Mouse (Mus musculus): ENCODE measurements at regions not wholly inside any gene's neighbourhood (a gene's known extent, or its start where the extent isn't known, plus 50 kb on each side); places are given as distances from the start of the nearest gene placed in this dataset.

GRCm38 (mm10) chr15:38609522-38609921, 1184.2 kb downstream of the 4930447A16Rik start:
- H3K4me1 ChIP-seq (ENCODE audit: control insufficient read depth in 1 of 2, insufficient read depth in 2 of 2), result peaks cover 0 to 18% of the 10 kb centered on the region in 2 experiments; a peak in 2 of 4 replicates
- DNase-seq (ENCODE audit: extremely low read depth), result no peak
- no peak overlapping the region for H3K4me2 ChIP-seq (ENCODE audit: insufficient read depth, low read depth, poor library complexity, severe bottlenecking)
- no peaks in the 10 kb centered on the region for H3K27me3 ChIP-seq (replicated peaks)
- H3K4me3 ChIP-seq (replicated peaks in 1 of 3; ENCODE audit: low read depth in 2 of 3, low read length in 2 of 3, poor library complexity in 1 of 3), result no peak overlapping the region
- H3K9ac ChIP-seq (ENCODE audit: insufficient read depth, low read depth), result no peak overlapping the region
- H3K27ac ChIP-seq (ENCODE audit: insufficient read depth, low read depth), result no peak overlapping the region
- TF ChIP-seq EP300 (IDR thresholded peaks at IDR 0.05; ENCODE audit: low read length) (no peak), ZC3H11A (IDR thresholded peaks at IDR 0.05; ENCODE audit: low read depth, low read length) (no peak), JUN (IDR thresholded peaks at IDR 0.05; ENCODE audit: insufficient read depth, low read depth, low read length) (no peak)
- H3K36me3 ChIP-seq (replicated peaks in 1 of 2; ENCODE audit: control insufficient read depth in 1 of 2, insufficient read depth in 1 of 2, low read length in 1 of 2), result no peaks in the 10 kb centered on the region
- dilution Hi-C loops (cut with MboI; ENCODE audit: extremely low pct_ligation_motif_present, extremely low pct_unique_long_range_greater_than_20kb, low sequenced_read_pairs), result no loop called here
- H3K9me3 ChIP-seq (replicated peaks; ENCODE audit: low read length), result no peaks in the 10 kb centered on the region
- in situ Hi-C loops (cut with MboI; ENCODE audit: low pct_ligation_motif_present, low pct_unique_long_range_greater_than_20kb, low sequenced_read_pairs), result loop anchor here (5.0 to 10.0 kb wide), 2 partner anchors 107 to 325 kb away; no protein-coding TSS in a partner anchor
- H3K79me2 ChIP-seq (replicated peaks; ENCODE audit: control insufficient read depth, extremely low read depth, insufficient read depth, poor library complexity, severe bottlenecking), result no peaks in the 10 kb centered on the region
